Mouse (Mus musculus) thymus, postnatal 0 days (tissue): Measurements from ENCODE around the gene Ppp2r2c. TPM values are rescaled to one million over a fixed set of nuclear protein-coding genes. Genes with fewer than 3 reads are reported as not detected.

ENCODE experiments used
- DNase-seq: peaks from one replicate; pipeline ENCODE4 v3.0.0-alpha.2; 2015; ENCODE audit warnings: low spot score
- polyA plus RNA-seq: library from polyadenylated mRNA; unstranded; fragments of >200 nt; fragmentation: Nextera tagmentation; extraction: Ambion mirVana; gene quantifications from 2 replicates; pipeline ENCODE4 v1.2.1, GENCODE M21; 2015

The Ppp2r2c gene
- 0.04 TPM in 1 of 2 replicates, not detected in the other for polyA plus RNA-seq

DNA sequence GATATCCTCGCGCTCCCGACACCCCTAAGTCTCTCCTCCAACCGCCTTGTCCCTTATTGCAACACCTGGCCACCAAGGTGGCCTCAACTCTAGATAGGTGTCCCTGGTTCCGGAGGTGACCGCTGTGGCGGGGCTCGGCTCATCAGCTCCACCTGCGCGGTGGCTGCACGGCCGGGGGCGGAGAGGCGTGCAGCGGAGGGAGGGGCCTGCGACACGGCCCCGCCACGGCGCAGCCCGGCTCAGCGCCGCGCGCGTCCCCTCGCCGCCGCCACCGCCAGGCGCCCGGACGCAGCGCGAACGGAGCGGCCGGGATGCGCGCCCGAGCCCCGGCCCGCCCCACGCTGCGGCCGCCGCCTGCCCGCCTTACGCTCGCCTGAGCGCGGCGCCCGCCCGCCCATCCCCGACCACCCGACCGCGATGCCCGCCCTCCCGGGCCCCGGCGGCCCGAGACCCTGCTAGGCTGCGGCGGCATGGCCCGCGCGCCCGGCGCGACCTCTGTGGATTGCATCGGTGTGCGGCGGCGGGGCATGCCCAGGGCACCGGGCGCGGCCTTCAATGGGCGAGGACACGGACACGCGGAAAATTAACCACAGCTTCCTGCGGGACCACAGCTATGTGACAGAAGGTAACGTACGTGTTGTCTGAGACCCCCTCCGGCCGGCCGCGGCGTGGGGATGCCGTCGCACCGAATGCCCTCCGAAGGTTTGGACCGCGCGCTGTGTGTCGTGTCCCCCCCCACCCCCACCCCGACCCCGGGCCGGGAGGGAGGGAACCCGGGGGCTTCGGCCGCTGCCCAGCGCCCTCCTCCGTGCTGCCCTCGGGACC, at the start of gene Ppp2r2c:
Ppp2r2c (plus strand) TSS at position 248 of the 825 bp plus-strand sequence.
- no peak for DNase-seq

DNA sequence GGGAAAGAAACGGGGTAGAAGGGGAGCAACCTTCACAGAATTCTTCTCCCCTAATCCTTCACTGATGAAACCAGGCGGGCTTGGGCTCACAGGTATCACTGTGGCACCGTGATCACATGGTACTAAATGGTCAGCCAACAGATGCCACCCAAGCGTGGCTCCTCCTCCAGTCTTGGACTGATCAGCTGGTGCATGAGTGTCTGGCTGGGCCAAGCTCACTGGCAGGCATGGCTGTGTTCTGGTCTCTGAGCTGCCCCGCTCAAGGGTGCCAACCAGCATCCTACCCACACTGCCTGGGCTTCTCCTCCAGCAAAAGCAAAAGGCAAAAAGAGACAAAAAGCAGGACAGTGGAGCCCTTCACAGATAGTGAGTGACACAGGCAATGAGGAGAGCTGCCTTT, 48.6 kb upstream of the Ppp2r2c start:
- DNase-seq, result no peak

DNA sequence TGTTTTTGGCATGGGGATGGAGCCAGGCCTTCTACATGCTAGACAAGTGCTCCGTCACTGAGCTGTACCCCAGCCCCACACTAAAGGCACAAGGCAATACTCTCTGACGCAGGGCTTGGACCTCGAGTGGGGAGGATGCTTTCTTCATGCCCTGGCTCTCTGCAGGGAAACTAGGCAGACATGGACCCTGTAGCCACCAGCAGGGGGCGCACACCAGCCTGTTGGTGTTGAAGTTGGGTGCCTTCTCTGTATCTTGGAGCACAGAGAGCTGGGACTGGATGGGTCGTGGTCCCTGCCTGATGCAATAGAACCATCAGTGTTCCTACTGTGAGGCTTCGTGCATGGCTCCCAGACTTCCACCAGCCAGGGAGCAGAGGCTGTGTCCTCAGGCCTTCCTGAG, 48.2 kb upstream of the Ppp2r2c start:
- DNase-seq, result peak; percentile 58

DNA sequence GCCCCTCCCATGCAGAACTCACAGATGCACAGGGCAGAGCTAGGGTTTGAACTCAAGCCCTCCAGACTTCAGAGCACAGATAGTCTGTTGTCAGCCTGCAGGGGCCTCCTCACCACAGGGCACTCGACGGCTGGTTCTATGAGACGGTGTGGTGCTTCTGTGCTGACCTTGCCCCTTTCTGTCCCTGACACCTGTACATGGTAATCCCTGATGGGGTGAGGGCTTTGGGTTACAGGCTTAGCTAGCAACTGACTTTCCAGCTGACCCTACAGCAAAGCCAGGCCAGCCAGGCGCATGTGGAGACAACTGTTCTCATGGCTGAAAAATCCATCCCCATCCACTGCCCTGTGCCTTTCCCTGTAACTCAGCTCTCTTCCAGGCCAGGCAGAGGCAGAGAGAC, 45.4 kb upstream of the Ppp2r2c start:
- no peak for DNase-seq

DNA sequence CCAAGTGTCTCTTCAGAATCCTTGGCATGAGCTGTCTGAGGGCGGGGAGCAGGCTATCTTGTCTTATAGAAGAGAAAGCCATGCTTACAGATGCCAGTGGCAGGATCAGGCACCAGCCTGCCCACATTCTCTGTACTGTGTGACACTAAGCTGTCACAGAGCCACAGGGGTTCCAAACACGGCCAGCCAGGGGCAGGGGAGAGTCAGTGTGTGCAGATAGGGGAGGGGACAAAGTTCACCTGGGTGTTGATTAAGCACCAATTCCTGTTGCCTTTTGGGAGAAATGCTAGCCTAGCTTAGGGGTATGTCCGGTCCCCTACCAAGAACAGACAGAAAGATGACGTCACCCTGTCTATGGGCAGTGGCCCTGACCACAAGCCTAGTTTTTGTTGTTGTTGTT, 39.2 kb upstream of the Ppp2r2c start:
- DNase-seq, result no peak

DNA sequence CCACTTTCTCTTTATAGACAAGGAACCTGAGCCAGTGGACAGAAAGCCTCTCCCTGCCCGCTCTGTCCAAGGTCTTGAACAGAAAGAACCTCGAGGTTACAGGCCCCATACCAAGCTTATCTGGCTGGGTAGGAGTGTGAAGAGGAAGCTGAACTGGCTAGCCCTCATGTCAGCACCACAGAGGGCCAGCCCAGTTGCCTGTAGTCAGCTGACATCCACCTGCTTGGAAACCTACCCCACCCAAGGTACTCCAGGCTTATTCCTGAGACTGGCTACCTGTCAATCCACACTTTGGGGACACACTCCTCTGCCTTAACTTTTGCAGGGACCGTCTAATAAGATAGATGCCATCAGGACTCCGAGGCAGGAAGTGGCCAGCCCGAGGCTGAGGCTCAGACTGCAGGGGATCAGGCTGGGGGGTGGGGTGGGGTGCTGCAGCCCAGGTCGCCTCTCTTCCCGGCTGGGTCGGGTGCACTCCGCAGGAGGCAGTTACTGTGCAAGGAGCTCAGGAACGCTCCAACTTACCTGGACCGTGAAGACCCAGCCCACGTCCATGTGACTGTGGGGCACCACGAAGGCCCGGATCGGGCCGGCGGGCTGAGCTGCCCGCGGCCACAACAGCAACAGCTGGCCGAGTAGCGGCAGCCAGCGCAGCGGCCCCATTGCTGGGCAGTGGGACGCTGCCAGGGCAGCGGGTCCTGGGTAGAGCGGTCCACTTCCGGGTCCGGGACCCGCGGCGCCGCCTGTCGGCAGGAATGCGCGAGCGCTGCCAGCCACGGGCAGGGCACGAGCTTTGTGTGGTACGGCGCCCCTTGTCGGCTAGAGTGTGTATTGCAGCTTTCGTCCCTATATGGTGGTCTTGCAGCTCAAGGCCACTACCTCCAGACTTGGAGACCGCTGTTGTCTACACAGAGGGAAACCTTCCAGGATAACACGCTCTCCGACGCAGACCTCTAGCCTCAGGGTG, 38.1 kb upstream of the Ppp2r2c start, which contains the start of gene Man2b2:
Man2b2 (minus strand) TSS at position 741 of the 967 bp plus-strand sequence.
- DNase-seq, result peak; percentile 89

DNA sequence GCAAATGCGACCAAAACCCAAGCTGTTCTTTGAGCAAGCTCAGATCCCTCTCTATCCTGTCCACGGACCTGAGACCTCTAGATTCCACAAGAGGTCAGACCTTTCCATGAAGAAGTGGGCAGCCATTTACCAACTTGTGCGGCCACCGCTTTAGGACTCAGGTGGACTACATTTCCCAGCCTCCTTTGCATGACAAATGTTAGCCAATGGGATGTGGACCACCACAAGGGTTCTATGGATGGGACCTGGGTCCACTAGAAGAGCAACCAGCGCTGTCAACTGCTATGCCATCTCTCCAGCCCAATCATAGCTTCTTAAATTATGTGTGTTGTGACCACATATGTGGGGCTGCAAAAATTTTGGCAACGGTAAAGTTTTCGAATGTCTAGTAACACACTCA, 37.0 kb upstream of the Ppp2r2c start:
- no peak for DNase-seq

DNA sequence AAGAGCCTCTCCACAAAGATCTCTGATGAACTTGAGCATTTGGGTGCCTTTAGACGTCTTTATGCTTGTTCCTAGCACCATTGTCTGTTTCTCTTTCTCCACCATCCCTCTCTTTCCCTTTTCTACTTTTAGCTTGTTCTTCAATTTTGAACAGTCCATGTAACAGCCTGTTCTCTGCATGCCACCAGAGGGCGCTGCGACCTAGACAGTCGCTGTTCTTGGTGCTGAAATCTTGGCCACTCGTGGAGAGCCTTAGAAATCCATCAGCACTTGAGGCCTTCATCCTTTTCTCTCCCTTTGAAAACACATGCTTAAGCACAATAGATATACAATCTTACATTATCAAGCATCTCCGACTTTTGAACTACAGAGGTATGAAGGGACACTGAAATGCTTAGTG, 32.4 kb upstream of the Ppp2r2c start:
- peak; percentile 74 for DNase-seq

DNA sequence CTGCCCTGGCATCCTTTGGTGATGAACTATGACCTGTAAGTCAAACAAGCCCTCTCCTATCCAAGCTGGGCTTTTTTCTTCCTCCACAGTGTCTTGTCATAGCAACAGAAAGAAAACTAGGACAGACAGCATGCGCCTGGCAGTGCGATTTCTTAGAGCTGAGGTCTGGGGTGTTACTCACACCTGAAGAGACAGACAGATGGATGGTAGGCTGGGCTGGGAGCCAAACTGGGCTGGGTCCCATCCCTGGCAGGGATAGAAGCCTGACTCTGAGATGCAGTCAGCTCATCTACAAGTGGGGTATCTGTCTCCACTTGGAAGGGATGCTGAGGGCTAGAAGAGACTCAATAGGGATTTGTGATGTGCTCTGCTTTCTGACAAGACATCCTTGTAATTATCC, 29.3 kb upstream of the Ppp2r2c start:
- no peak for DNase-seq

DNA sequence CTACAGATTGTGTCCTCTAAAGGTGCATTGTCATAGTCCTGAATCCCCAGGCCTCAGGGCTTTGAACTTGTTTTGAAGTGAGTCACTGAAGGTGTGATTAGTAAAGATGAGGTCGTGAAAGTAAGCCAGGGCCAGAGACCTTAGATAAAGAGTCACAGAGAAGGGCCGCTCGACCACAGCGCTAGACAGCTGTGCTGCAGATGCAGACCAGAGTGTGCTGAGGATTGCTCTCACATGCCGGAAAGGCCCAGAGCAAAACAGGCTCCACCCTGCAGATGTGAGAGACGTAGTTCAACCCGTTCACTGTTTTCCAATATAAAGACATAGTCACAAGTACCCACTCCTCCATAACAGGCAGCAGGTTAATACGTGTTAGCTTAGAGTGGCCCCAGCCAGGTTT, 28.7 kb upstream of the Ppp2r2c start:
- DNase-seq, result no peak

DNA sequence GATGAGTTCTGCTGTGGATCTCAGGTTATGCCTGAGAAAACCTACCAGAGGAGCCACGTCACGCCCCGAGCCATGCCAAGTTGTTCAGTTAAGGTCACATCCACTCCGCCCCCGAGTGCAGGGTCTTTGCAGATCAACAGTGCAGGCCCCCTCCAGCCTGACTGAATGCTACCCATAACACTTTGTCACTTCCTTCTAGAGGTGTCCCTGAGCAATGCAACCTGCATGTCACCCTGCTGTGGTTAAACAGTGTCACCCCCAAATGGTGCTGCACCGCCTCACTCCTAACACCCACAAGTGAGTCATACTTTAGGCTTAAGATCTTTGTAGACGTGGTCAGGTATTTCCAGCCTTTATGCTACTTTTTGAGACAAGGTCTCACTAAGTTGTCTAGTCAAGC, 28.2 kb upstream of the Ppp2r2c start:
- no peak for DNase-seq

DNA sequence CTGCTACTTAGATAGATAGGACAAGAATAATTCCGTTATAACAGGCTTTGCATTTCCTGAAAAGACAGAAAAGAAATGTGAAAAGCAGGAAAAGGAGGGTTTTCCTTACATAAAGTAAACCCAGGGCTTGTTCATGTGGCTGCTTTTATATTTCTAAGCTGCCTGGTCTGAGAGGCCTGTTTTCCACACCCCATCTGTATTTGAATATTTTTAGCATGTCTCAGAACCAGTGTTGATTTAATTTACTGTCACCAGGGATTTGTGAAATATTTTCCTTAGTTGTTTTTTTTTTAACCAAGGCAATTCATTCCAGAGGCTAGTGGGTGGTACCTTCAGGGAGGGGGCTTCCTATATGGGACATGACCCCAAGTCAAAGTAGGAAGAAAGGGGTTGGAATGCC, 26.6 kb upstream of the Ppp2r2c start:
- DNase-seq, result no peak

DNA sequence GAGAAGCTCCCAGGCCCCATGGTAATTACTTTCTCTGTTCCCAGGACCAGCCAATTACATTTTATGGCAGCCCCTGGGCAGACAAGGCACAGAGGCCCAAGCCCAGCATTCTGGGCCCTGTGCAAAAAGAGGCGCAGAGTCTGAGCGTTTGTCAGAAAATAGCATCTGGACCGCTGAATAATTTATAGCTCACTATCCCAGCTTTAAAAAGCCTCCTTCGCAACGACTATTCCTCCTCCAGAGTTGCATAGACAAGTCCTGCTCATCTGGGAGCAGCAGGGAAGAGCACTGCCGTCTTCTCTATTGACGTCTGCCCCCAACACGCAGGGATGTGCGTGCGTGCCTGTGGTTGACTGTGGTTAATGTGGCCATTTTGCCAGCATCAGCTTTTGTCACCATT, 23.8 kb upstream of the Ppp2r2c start:
- DNase-seq, result no peak

DNA sequence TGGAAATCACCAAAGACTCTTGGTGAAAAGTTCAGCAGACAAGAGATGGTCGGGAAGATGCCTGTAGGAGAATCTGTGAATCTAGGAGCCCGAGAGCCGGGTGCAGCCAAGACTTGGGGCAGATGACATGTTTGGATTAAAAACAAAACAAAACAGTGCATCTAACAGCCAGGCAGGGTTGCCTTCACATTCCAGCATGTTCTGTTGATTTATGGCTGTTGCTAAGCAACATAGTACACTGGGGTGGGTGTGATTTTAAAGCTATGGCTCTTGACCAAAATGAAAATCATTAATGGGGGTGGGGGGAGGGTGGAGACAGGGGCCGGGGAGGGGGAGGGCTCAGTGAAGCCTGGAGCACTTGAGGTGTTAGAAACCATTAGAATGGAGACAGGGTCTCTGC, 16.7 kb upstream of the Ppp2r2c start:
- DNase-seq, result no peak

DNA sequence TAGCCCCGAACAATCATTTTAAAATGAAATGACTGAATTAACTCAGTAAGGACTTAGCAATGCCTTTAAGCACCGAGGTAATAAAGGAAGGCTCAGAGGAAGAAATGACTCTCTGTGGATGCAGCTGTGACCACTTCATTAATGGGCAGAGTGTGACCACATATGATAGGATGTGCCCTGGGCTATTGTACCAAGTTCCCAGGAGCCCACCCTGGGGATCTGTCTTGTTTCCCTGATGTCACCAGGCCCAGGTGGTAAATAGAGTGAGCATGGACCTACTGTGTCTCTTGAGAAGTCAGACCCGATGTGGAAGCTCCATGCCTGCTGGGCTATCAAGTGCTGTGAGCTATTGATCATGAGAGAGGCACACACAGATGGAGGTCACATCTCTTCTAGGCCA, 13.1 kb upstream of the Ppp2r2c start:
- DNase-seq, result no peak

DNA sequence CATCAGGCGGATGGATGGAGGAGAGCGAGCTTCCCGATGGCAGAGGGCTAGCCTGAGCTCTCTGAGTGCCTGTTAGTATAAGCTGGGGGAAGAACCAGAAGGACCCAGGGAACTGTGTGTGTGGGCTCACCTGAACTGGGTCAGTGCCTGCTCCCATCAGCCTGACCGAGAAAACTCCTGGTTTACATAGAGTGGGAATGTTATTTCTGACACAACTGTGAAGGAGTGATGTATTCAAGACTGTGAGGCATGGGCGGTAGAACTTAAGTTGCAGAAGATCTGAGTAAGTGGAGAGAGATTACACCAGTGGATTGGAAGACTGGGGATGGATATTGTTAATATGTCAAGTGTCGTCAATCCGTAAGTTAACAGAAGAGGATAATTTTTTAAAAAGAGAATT, 11.8 kb upstream of the Ppp2r2c start:
- DNase-seq, result no peak

DNA sequence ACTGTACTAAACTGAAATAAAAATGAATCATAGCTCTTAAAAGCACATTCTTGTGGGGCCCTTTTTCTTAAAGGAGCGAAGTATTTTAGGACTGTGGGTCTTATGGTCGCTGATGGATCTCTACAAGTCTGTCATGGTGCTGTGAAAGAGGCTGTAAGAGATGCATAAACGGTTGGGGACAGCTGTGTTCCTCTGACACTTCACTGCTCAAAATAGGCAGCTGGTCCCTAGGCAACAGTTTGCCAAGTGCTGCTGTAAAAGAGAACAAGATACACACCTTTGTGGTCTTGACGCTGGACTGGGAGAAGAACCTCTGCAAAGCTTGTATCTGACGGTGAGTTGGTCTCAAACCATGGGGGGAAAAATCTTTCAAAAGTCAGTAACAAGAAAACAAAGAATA, 10.8 kb upstream of the Ppp2r2c start:
- DNase-seq, result no peak

DNA sequence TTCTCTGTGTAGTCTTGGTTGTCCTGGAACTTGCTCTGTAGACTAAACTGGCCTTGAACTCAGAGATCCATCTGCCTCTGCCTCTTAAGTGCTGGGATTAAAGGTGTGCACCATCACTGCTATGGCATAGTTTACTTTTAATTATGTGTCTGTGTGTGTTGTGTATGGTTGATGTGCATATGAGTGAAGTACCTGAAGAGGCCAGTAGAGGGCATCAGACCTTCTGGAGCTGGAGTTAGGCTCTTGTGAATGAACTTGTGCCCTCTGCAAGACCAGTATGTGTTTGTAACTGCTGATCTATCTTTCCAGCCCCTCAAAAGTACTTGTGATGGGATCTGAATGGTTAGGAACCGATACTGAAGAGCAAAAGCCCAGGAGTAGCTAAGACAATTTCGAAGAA, 7.2 kb upstream of the Ppp2r2c start:
- no peak for DNase-seq

DNA sequence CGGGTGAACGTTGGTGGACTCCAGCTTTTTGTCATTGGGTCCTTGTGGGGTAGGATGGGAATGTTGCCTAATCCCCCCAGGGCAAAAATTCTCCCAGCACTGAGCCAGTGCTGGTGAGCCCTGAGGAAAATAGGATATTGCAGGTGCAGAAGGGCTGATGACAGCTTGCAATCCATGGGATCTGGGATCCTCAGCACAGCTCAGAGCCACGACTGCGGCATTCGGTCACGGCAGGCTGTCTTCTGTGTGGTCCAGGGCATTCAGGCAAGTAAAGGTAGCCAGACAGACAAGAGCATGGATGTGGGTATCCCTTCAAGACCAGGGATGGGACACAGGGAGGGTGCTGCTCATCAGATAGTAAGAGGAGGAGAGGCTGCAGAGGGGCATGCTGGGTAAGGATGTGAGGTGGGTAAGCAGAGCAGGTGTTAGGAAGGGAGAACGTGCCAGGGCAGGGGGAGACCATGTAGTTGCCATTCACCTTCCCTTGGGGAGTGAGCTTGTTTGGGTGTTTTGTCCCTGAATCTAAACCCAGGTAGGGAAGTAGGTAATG, 1.5 kb upstream of the Ppp2r2c start:
- no peak for DNase-seq

DNA sequence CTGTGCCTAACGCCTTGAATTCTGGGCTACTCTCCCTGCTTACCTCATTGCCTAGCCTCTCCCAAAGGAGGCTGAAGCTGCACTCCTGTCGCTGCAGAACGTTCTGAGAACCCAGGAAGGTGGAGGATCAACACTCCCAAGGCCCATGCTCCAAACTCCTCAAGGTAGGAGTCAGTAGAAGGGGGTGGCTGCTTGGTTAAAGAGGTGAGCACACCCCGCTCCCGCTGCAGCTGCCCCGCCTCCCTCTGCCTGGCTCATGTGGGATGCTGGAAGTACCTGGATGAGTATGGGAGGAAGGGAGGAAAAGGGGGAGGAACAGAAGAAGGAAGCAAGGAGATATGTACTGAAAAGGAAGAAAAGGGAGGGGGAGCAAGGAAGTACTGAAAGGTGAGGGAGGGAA, 752 bp upstream of the Ppp2r2c start:
- no peak for DNase-seq

DNA sequence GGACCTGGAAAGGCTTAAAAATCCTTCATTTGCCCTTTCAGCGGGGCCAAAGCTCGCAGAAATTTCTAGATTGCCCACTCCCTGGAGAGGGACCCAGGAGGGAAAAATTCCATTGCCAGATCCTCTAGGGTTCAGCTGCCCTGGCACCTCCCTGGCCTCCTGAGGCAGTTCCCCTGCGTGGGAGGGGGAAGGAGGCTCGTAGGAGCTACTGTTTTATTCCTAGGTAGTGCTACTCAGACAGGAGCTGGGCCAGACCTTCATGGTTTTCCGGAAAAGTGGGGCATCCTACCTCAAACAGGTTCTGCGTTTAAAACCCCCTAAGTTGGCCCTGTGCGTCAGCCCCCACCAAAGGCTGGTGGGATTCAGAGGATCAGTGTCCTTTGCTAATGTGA, 869 bp downstream of the Ppp2r2c start:
- DNase-seq, result no peak
